Mouse (Mus musculus) G1E (cell line): ENCODE measurements around the gene Tmem229a.

ENCODE experiments used
- CTCF ChIP-seq: IDR thresholded peaks from 2 replicates; pipeline ENCODE4 v1.5.1; 2012; ENCODE audit warnings: low read depth, low read length, inconsistent platforms, mixed read lengths
- GATA1 ChIP-seq: IDR thresholded peaks from 2 replicates; pipeline ENCODE4 v1.6.1; 2012; ENCODE audit warnings: borderline replicate concordance, low read length, inconsistent platforms, mixed read lengths
- POLR2AphosphoS5 ChIP-seq: IDR thresholded peaks from 2 replicates; pipeline ENCODE4 v1.6.1; 2012; ENCODE audit warnings: low read depth, low read length, inconsistent platforms; ENCODE audit not compliant: insufficient replicate concordance

- TF ChIP-seq CTCF (no peak), GATA1 (no peak), POLR2AphosphoS5 (no peak)
Measured at GRCm38 (mm10) chr6:24993754-24994153, 37.7 kb upstream of the Tmem229a start.
